Mouse (Mus musculus): ENCODE measurements around the gene Ptpn13.

DNA sequence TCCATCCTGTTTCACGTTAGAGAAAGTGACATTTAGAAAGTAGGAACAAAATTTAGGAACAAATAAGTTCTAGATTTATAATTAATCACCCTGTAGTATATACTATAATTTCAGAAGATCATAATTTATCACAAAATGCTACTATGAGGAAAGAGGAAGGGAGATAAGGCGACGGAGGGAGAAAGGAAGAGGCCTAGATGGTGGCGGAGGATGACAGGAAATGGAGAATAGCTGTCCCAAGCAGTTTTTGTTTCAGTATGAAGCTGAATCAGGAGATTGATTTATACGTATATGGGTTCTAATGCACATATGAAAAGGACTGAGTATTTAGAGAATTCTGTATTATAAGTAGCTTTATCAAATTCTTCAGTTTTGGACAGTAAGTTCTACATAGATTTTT lies 47.7 kb downstream of the Ptpn13 start:
- TF ChIP-seq POLR2A (IDR thresholded peaks at IDR 0.05; ENCODE audit: control insufficient read depth, extremely low read depth, insufficient read depth, low read length, poor library complexity) (no peak), CTCF (IDR thresholded peaks at IDR 0.05; ENCODE audit: borderline replicate concordance, control insufficient read depth, extremely low read depth, insufficient read depth, low read length, poor library complexity) (no peak)

Measured in thymus, adult 2 months (tissue).